Mouse (Mus musculus): ENCODE data around the gene Ptgr1. TPM values are rescaled to one million over a fixed set of nuclear protein-coding genes. Genes with fewer than 3 reads are reported as not detected.

Ptgr1 gene
- polyA plus RNA-seq, 1 experiment from 2014 or later: 14.7 TPM

DNA sequence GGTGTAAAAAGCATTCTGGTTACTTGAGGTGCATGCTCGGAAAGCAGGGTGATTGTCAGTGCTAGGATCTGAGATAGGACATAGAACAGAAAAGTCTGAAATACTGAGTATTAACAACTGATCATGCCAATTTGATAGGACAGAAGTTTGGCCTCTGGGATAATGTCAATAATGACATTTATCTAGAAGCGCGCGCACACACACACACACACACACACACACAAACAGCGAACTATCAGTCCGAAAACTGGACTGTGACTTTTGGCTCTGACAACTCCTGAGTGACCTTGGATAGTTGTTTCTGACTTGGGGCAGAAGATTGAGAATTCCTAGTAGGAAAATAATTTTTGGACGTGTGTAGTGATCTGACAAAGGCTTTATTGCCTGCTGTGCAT, 16.9 kb upstream of the Ptgr1 start:
- no peak for DNase-seq (ENCODE audit: low spot score)
- Histone ChIP-seq H3K36me3 (no peaks in the 10 kb centered on the region), H3K4me1 (peaks cover 33% of the 10 kb centered on the region), H3K27me3 (ENCODE audit: low read depth, poor library complexity, severe bottlenecking) (peaks cover 29% of the 10 kb centered on the region), H3K27ac (replicated peaks) (peak overlapping the region; percentile 92), H3K9me3 (replicated peaks) (no peaks in the 10 kb centered on the region), H3K4me3 (peak overlapping the region; percentile 93)
- 36% methylated on average over 7 of the region's 7 CpGs for WGBS

DNA sequence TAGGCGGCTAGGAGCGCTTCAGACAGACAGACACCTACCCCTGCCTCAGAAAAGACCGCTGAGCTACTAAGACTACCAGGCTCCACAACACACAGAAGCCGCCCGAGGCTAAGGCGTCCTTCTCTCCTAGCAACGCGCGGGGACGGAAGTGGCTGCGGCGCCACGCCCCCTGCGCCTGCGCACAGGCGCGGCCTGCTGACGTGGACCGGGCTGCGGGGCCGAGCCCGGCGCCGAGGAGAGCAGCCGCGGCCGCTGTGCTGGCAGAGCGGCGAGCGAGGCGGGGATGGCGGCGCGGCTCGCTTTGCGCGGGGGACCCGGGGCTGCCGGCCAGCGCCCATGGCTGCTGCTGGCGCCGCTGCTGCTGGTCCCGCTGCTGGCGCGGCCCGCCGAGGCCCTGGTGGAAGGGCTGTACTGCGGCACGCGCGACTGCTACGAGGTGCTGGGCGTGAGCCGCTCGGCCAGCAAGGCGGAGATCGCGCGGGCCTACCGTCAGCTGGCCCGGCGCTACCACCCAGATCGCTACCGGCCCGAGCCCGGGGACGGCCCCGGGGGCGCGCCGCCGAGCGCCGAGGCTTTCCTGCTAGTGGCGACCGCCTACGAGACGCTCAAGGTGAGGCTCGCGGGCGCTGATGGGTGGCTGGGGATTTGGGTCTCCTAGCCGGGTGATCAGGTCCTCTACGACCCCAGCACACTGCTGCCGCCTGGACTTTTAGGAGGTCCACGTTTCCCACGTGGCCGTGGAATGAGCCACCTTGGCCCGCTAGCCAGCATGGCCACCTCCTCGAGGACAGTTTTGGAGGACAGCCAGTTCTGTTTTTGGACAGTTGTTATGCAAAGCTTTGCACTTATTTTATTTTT, 16.3 kb upstream of the Ptgr1 start, which contains the start of gene Gm20503:
Gene Gm20503, plus strand, starts transcription at position 263 of the 858 bp plus-strand sequence.
- Histone ChIP-seq H3K36me3 (no peaks in the 10 kb centered on the region), H3K4me1 (peaks cover 33% of the 10 kb centered on the region), H3K27ac (replicated peaks) (peak within 1 kb of the TSS; percentile 92), H3K27me3 (ENCODE audit: low read depth, poor library complexity, severe bottlenecking) (peaks cover 22% of the 10 kb centered on the region), H3K9me3 (replicated peaks) (no peaks in the 10 kb centered on the region), H3K4me3 (peak within 1 kb of the TSS; percentile 93)
- under 1% methylated on average over 89 of the region's 89 CpGs for WGBS
- DNase-seq (ENCODE audit: low spot score): peak; percentile 92

GRCm38 (mm10) chr4:59000614-59001013, 13.7 kb upstream of the Ptgr1 start:
- 2% methylated on average over 2 of the region's 2 CpGs for WGBS
- peaks cover 15% of the 10 kb centered on the region for H3K27me3 ChIP-seq (ENCODE audit: low read depth, poor library complexity, severe bottlenecking)
- no peaks in the 10 kb centered on the region for H3K9me3 ChIP-seq (replicated peaks)
- peak; percentile 23 for DNase-seq (ENCODE audit: low spot score)
- peaks cover 26% of the 10 kb centered on the region for H3K4me1 ChIP-seq
- H3K4me3 ChIP-seq: no peak overlapping the region
- H3K36me3 ChIP-seq: no peaks in the 10 kb centered on the region
- H3K27ac ChIP-seq (replicated peaks): no peak overlapping the region

DNA sequence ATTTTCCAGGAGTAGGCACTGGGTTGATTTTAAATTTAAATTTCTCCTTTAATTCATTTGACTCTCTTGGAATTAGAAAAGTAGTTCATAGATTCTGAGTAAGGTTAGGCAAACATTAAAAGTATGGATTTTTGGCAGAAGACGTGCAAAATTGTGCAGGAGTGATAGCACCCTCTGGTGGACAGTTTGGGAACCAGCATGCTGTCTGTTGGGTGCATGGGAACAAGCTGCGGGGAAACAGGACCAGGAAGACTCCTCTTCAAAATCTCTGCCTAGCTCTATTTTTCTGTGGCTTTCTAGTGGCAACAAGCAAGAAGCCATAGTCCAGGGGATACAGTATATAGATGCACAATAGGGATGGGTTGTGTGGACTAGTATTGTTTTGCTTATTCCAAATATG, 12.8 kb upstream of the Ptgr1 start:
- H3K4me1 ChIP-seq: peaks cover 21% of the 10 kb centered on the region
- peak; percentile 62 for DNase-seq (ENCODE audit: low spot score)
- WGBS: 25% methylated on average over 2 of the region's 2 CpGs

GRCm38 (mm10) chr4:58998688-58999087, 11.8 kb upstream of the Ptgr1 start:
- no peaks in the 10 kb centered on the region for H3K9me3 ChIP-seq (replicated peaks)
- H3K27me3 ChIP-seq (ENCODE audit: low read depth, poor library complexity, severe bottlenecking): no peaks in the 10 kb centered on the region
- H3K4me3 ChIP-seq: no peak overlapping the region
- DNase-seq (ENCODE audit: low spot score): no peak
- H3K36me3 ChIP-seq: no peaks in the 10 kb centered on the region
- 100% methylated on average over 1 of the region's 1 CpGs for WGBS
- peaks cover 11% of the 10 kb centered on the region for H3K4me1 ChIP-seq
- H3K27ac ChIP-seq (replicated peaks): no peak overlapping the region

More for the DNA sequence above, 12.8 kb upstream of the Ptgr1 start:
- no peak overlapping the region for H3K27ac ChIP-seq (replicated peaks)
- H3K27me3 ChIP-seq (ENCODE audit: low read depth, poor library complexity, severe bottlenecking): peaks cover 6% of the 10 kb centered on the region; the same call in 1 of the 2 replicates
- H3K36me3 ChIP-seq: no peaks in the 10 kb centered on the region
- H3K9me3 ChIP-seq (replicated peaks): no peaks in the 10 kb centered on the region
- no peak overlapping the region for H3K4me3 ChIP-seq

GRCm38 (mm10) chr4:58997081-58997480, 10.2 kb upstream of the Ptgr1 start:
- H3K4me1 ChIP-seq: no peaks in the 10 kb centered on the region
- H3K4me3 ChIP-seq: no peak overlapping the region
- 0 out of 2 replicates have a peak, but pooled peaks cover 5% of the 10 kb centered on the region for H3K27me3 ChIP-seq (ENCODE audit: low read depth, poor library complexity, severe bottlenecking)
- no peak for DNase-seq (ENCODE audit: low spot score)
- no peaks in the 10 kb centered on the region for H3K9me3 ChIP-seq (replicated peaks)
- no peak overlapping the region for H3K27ac ChIP-seq (replicated peaks)
- WGBS: 83% methylated on average over 5 of the region's 5 CpGs
- H3K36me3 ChIP-seq: no peaks in the 10 kb centered on the region

DNA sequence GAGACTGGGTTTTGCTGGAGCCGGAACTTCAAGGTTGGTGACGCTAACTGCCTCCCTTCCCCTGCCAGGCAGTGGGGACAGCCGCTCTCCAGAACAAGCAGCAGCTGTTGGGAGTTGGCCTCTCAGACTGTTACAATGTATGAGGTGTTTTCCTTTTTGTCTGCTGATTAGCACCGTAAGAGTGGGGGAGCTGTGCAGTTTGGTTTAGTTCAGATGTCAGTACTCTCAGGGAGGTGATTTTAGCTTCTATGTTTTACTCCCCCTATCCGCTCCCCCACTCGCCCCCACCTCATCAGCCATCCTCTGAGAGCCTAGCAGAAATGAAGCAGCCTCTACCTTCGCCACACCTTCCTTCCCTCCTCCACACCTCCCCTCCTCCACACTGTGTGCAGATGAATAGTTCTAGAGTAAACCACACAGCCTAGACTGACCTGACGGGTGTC, 8.4 kb upstream of the Ptgr1 start:
- H3K4me1 ChIP-seq: 0 out of 2 replicates have a peak, but pooled peaks cover 4% of the 10 kb centered on the region
- H3K36me3 ChIP-seq: no peaks in the 10 kb centered on the region
- no peaks in the 10 kb centered on the region for H3K9me3 ChIP-seq (replicated peaks)
- H3K27me3 ChIP-seq (ENCODE audit: low read depth, poor library complexity, severe bottlenecking): 0 out of 2 replicates have a peak, but pooled peaks cover 5% of the 10 kb centered on the region
- WGBS: 80% methylated on average over 8 of the region's 8 CpGs
- H3K4me3 ChIP-seq: no peak overlapping the region
- no peak for DNase-seq (ENCODE audit: low spot score)
- no peak overlapping the region for H3K27ac ChIP-seq (replicated peaks)

- Histone ChIP-seq H3K4me1 (0 out of 2 replicates have a peak, but pooled peaks cover 4% of the 10 kb centered on the region), H3K36me3 (no peaks in the 10 kb centered on the region), H3K9me3 (replicated peaks) (no peaks in the 10 kb centered on the region), H3K27me3 (ENCODE audit: low read depth, poor library complexity, severe bottlenecking) (0 out of 2 replicates have a peak, but pooled peaks cover 5% of the 10 kb centered on the region), H3K4me3 (no peak within 1 kb of the TSS), H3K27ac (replicated peaks) (no peak within 1 kb of the TSS)
- 96% methylated on average over 4 of the region's 4 CpGs for WGBS
- no peak for DNase-seq (ENCODE audit: low spot score)
These were observed 7.8 kb upstream of the Ptgr1 start, which contains the start of gene Dnajc25 for GRCm38 (mm10) chr4:58994762-58995161. Dnajc25 (plus strand) TSS chr4:58995062.

- Histone ChIP-seq H3K9me3 (replicated peaks) (no peaks in the 10 kb centered on the region), H3K27ac (replicated peaks) (no peak overlapping the region), H3K36me3 (no peaks in the 10 kb centered on the region), H3K4me1 (peaks cover 8% of the 10 kb centered on the region), H3K4me3 (no peak overlapping the region), H3K27me3 (ENCODE audit: low read depth, poor library complexity, severe bottlenecking) (peaks cover 14% of the 10 kb centered on the region)
- no peak for DNase-seq (ENCODE audit: low spot score)
- WGBS: 93% methylated on average over 5 of the region's 5 CpGs
These were observed 5.3 kb upstream of the Ptgr1 start for GRCm38 (mm10) chr4:58992195-58992594.

DNA sequence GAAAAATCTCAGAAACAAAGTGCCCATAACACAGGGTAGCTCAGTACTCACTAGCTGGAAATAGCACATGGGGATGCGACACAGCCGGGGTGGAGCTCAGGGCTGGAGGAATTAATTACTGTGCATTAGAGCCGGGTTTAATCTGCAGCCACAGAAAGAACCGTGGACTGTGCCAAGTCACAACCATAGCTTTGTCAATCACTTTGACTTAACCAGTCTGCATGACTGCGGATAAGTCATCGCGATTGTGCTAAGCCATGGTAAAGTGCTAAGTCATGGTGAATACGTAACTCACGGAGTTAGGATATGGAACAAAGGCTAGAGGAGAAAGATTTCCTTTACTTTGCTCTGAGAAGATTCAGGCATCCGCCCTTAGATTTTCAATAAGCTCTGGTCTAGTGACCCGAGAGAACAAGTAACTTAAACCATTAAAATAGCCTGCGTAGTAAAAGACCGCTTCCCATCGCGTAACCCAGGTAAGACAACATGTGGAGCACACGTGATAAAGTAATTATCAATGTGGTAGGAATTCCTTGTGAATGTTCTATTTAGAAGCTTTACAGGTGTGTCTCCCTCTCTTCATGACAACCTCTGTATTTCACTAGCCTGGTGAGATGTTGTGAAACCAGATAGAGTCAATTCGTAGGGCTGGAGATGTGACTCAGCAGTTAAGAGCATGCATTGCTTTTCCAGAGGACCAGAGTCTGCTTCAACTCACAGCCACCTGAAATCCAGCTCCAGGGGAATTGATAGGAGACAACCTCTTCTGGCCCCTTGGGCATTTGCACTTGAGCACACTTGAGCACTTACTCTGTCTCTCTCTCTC, 3.9 kb upstream of the Ptgr1 start:
- H3K4me3 ChIP-seq: no peak overlapping the region
- no peaks in the 10 kb centered on the region for H3K36me3 ChIP-seq
- peaks cover 14% of the 10 kb centered on the region for H3K27me3 ChIP-seq (ENCODE audit: low read depth, poor library complexity, severe bottlenecking)
- no peaks in the 10 kb centered on the region for H3K9me3 ChIP-seq (replicated peaks)
- WGBS: 86% methylated on average over 17 of the region's 17 CpGs
- H3K4me1 ChIP-seq: peaks cover 19% of the 10 kb centered on the region
- H3K27ac ChIP-seq (replicated peaks): no peak overlapping the region
- no peak for DNase-seq (ENCODE audit: low spot score)

DNA sequence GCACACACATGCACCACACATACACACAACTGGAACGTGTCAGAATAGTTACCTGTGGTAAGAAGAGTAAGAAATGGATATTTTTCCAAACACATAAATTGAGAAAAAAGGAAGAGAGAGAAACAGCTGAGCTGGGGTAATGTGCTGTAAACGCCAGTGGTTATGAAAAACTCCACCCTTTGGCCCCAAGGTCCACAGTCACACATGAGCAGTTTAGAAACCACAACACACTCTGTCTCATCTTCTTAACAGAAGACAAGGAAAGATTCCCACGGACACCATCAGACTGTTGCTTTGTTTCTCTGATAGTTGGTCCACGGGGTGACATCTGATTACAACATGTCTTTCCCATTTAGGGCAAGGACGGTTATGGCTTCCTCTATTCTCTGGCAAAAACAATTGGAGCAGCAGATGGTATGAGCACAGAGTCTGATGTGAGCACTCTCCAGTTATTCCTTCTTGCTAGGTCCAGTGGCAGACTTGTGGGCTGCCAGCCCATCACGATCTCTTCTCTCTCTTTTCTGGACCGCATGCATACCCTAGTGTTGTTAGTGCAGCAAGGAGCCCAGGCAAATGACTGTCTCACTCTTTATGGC, 2.5 kb upstream of the Ptgr1 start:
- no peak overlapping the region for H3K27ac ChIP-seq (replicated peaks)
- H3K36me3 ChIP-seq: no peaks in the 10 kb centered on the region
- H3K4me3 ChIP-seq: no peak overlapping the region
- 86% methylated on average over 7 of the region's 7 CpGs for WGBS
- DNase-seq (ENCODE audit: low spot score): no peak
- no peaks in the 10 kb centered on the region for H3K9me3 ChIP-seq (replicated peaks)
- H3K27me3 ChIP-seq (ENCODE audit: low read depth, poor library complexity, severe bottlenecking): peaks cover 14% of the 10 kb centered on the region
- peaks cover 19% of the 10 kb centered on the region for H3K4me1 ChIP-seq

DNA sequence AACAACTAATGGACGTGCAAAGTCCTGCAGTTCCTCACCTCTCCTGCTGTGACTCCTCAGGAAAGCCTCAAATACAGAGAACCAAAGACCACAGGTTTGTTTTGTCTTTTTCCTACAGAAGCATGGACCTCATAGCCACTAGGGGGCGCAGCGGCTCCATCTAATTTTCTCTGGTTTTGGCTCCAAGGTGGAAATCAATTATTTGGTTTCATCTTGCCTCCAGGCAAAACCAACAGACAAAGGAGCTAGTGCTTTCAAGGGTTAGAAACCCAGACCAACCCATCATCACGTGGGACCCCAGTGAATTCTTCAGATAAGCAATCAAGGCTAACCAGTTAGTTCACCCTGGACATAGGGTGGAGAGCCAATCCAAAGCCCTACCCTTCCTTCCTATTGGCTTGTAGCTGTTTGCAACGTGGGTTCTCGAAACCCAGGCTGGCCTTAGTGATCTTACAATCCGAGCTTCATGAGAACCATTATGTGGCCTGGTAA, 1.7 kb downstream of the Ptgr1 start:
- Histone ChIP-seq H3K27me3 (ENCODE audit: low read depth, poor library complexity, severe bottlenecking) (peaks cover 9% of the 10 kb centered on the region), H3K4me3 (no peak overlapping the region), H3K27ac (replicated peaks) (no peak overlapping the region), H3K9me3 (replicated peaks) (no peaks in the 10 kb centered on the region), H3K36me3 (no peaks in the 10 kb centered on the region), H3K4me1 (peaks cover 15% of the 10 kb centered on the region)
- WGBS: 24% methylated on average over 7 of the region's 7 CpGs
- peak; percentile 80 for DNase-seq (ENCODE audit: low spot score)

All from midbrain, embryonic 10.5 days (tissue).